Mouse (Mus musculus) kidney, adult 2 months (tissue): Measurements from ENCODE around the gene Tmem185b. TPM values are rescaled to one million over a fixed set of nuclear protein-coding genes. Genes with fewer than 3 reads are reported as not detected.

Experiments used
- DNase-seq: peaks from one replicate; pipeline ENCODE4 v3.0.0; 2021
- H3K27ac ChIP-seq: fragments of 200-500 bp; 2 replicates; pipeline ENCODE4 v1.5.1; 2012; ENCODE audit warnings: low read depth, low read length, control low read depth, inconsistent platforms; ENCODE audit not compliant: insufficient read depth
- H3K27me3 ChIP-seq: fragments of 200-500 bp; replicated peaks from 2 replicates; pipeline ENCODE4 v1.6.1; 2012; ENCODE audit warnings: mild to moderate bottlenecking, moderate library complexity, low read length, inconsistent platforms; ENCODE audit not compliant: control insufficient read depth, insufficient read depth
- H3K36me3 ChIP-seq: fragments of 200-500 bp; 2 replicates; pipeline ENCODE4 v1.6.1; 2012; ENCODE audit warnings: mild to moderate bottlenecking, moderate library complexity, low read length, inconsistent platforms; ENCODE audit not compliant: control insufficient read depth, insufficient read depth
- H3K4me1 ChIP-seq: fragments of 200-500 bp; 2 replicates; pipeline ENCODE4 v1.6.1; 2011; ENCODE audit warnings: low read length; ENCODE audit not compliant: control insufficient read depth, insufficient read depth
- H3K4me3 ChIP-seq: fragments of 200-500 bp; 2 replicates; pipeline ENCODE4 v1.5.1; 2011; ENCODE audit warnings: mild to moderate bottlenecking, low read depth, low read length, control low read depth; ENCODE audit not compliant: insufficient read depth
- CTCF ChIP-seq: fragments of 200-500 bp; conservative IDR thresholded peaks from 2 replicates; pipeline ENCODE4 v1.5.1; 2011; ENCODE audit warnings: low read depth, mild to moderate bottlenecking, control low read depth, low read length, moderate library complexity, mixed read lengths; ENCODE audit not compliant: insufficient read depth, insufficient read length
- POLR2A ChIP-seq: fragments of 200-500 bp; IDR thresholded peaks from one replicate; pipeline ENCODE4 v1.6.1; 2011; ENCODE audit warnings: low read depth, low read length, control low read depth
- WGBS: fragments of 180-500 bp; shearing (Covaris S2); methylation state at CpG from one replicate; pipeline ENCODE4 v1.1.7; 2018; 5-methylcytosine and 5-hydroxymethylcytosine counted together
- polyA plus RNA-seq: library from polyadenylated mRNA; depleted of rRNA; stranded (reverse); fragments of >200 nt; gene quantifications from 2 replicates; pipeline ENCODE4 v1.2.3, GENCODE M21; 2012

The Tmem185b gene
- polyA plus RNA-seq, 1 experiment: 27.1 TPM

GRCm38 (mm10) chr1:119518060-119518459, 7.9 kb upstream of the Tmem185b start:
- no peaks in the 10 kb centered on the region for H3K27me3 ChIP-seq
- TF ChIP-seq POLR2A: no peak
- TF ChIP-seq CTCF: no peak
- peak; percentile 59 for DNase-seq
- 62% methylated on average over 7 of the region's 7 CpGs for WGBS
- no peaks in the 10 kb centered on the region for H3K36me3 ChIP-seq
- H3K27ac ChIP-seq: no peak overlapping the region
- no peak overlapping the region for H3K4me3 ChIP-seq
- H3K4me1 ChIP-seq: peaks cover 23% of the 10 kb centered on the region; the same call in 1 of the 2 replicates

GRCm38 (mm10) chr1:119518786-119519185, 7.2 kb upstream of the Tmem185b start:
- peak; percentile 67 for DNase-seq
- Histone ChIP-seq H3K27ac (0 out of 2 replicates have a peak overlapping the region, but pooled peaks have one; percentile 12), H3K4me3 (no peak overlapping the region), H3K36me3 (no peaks in the 10 kb centered on the region), H3K4me1 (peaks cover 29% of the 10 kb centered on the region; the same call in 1 of the 2 replicates), H3K27me3 (no peaks in the 10 kb centered on the region)
- TF ChIP-seq CTCF: no peak
- no peak for TF ChIP-seq POLR2A

- H3K27me3 ChIP-seq: no peaks in the 10 kb centered on the region
- no peaks in the 10 kb centered on the region for H3K36me3 ChIP-seq
- H3K4me1 ChIP-seq: peaks cover 31% of the 10 kb centered on the region; the same call in 1 of the 2 replicates
- H3K27ac ChIP-seq: peak overlapping the region; percentile 12; the same call in 1 of the 2 replicates
- TF ChIP-seq POLR2A (no peak), CTCF (no peak)
- H3K4me3 ChIP-seq: no peak overlapping the region
- WGBS: 85% methylated on average over 6 of the region's 6 CpGs
- no peak for DNase-seq
Measured at GRCm38 (mm10) chr1:119519286-119519685, 6.7 kb upstream of the Tmem185b start.

- H3K4me3 ChIP-seq: no peak overlapping the region
- peaks cover 43% of the 10 kb centered on the region; the same call in 1 of the 2 replicates for H3K4me1 ChIP-seq
- H3K27ac ChIP-seq: no peak overlapping the region
- WGBS: 40% methylated on average over 2 of the region's 2 CpGs
- no peaks in the 10 kb centered on the region for H3K36me3 ChIP-seq
- DNase-seq: no peak
- H3K27me3 ChIP-seq: no peaks in the 10 kb centered on the region
- TF ChIP-seq POLR2A (no peak), CTCF (no peak)
Measured at GRCm38 (mm10) chr1:119521029-119521428, 4.9 kb upstream of the Tmem185b start.

- no peak overlapping the region for H3K4me3 ChIP-seq
- WGBS: 58% methylated on average over 7 of the region's 7 CpGs
Measured at GRCm38 (mm10) chr1:119521681-119522080, 4.3 kb upstream of the Tmem185b start.

GRCm38 (mm10) chr1:119522726-119523125, 3.2 kb upstream of the Tmem185b start:
- peaks cover 47% of the 10 kb centered on the region for H3K4me1 ChIP-seq
- H3K27me3 ChIP-seq: no peaks in the 10 kb centered on the region
- H3K4me3 ChIP-seq: no peak overlapping the region
- TF ChIP-seq CTCF (no peak), POLR2A (no peak)
- 61% methylated on average over 4 of the region's 4 CpGs for WGBS
- H3K27ac ChIP-seq: peak overlapping the region; percentile 79
- H3K36me3 ChIP-seq: no peaks in the 10 kb centered on the region
- peak; percentile 91 for DNase-seq

More at GRCm38 (mm10) chr1:119521681-119522080, 4.3 kb upstream of the Tmem185b start:
- TF ChIP-seq CTCF (no peak), POLR2A (no peak)
- peak; percentile 59 for DNase-seq
- Histone ChIP-seq H3K36me3 (no peaks in the 10 kb centered on the region), H3K4me1 (peaks cover 43% of the 10 kb centered on the region), H3K27ac (peak overlapping the region; percentile 8; the same call in 1 of the 2 replicates), H3K27me3 (no peaks in the 10 kb centered on the region)

GRCm38 (mm10) chr1:119523369-119523768, 2.6 kb upstream of the Tmem185b start:
- WGBS: 70% methylated on average over 7 of the region's 7 CpGs
- Histone ChIP-seq H3K4me1 (peaks cover 43% of the 10 kb centered on the region), H3K4me3 (no peak overlapping the region), H3K36me3 (no peaks in the 10 kb centered on the region), H3K27ac (peak overlapping the region; percentile 86), H3K27me3 (no peaks in the 10 kb centered on the region)
- TF ChIP-seq POLR2A (no peak), CTCF (no peak)
- DNase-seq: no peak
